Mouse (Mus musculus) adrenal gland, postnatal 25 days (tissue): ENCODE measurements around the gene Slc6a17. TPM values are rescaled to one million over a fixed set of nuclear protein-coding genes. Genes with fewer than 3 reads are reported as not detected.

ENCODE experiments used
- DNase-seq: peaks from one replicate; pipeline ENCODE4 v3.0.0; 2021; ENCODE audit warnings: mixed read lengths
- total RNA-seq: library from RNA; stranded (reverse); gene quantifications from 2 replicates; pipeline ENCODE4 v1.2.3, GENCODE M21; 2021

The Slc6a17 gene
- total RNA-seq, 1 experiment from 2014 or later = 2.7 TPM

DNA sequence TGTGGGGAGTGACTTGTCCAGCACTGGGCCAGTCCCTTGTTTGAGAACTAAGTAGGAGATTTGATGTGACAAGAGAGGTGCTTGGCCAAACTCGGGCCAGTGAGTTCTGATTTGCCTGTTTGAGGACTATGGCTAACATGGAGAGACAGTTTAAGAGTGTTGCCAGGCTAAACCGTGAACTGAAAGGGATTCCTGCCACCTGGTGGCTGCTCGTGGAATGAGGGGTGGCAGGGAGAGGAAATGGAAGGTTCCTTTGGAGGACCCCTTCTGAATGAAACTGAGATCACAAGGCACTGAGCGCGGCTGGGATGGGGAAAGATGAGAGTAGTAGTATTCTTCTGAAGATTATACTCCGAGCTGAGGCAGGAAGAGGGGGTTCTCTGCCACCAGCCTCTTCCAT, 51.2 kb downstream of the Slc6a17 start:
- peak; percentile 73 for DNase-seq

GRCm38 (mm10) chr3:107462160-107462559, 55.7 kb downstream of the Slc6a17 start:
- DNase-seq = peak; percentile 81

DNA sequence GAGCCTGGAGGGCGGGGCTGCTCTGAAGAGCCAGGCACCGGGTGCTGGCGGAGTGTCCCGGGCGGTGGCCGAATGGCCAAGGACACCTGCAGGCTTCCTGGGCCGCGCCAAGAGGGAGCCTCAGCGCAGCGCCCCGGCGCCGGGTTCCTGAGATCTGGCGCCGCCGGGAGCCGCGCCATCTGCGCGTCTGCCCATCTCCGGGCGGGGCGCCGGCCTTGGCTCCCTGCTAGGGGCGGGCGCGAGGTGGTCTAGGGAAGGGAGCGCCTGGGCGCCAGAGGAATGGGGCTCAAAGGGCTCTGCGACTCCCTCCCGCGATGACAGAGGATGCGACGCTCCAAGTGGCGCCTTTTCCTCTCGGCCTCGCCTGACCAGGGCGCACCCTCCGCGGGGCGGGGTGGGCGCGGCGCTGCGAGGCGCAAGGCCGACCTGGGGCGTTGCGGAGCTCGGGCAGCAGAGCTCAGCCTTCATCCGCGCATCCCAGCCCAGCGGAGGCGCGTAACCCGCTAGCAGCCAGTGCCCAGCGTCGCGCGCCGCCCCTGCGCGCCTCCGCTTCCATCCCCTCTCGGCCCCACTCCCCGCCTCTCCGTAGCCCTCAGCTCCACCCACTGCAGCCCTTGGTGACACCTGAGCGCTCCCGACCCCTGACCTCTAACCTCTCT, 57.9 kb downstream of the Slc6a17 start:
- peak; percentile 20 for DNase-seq

DNA sequence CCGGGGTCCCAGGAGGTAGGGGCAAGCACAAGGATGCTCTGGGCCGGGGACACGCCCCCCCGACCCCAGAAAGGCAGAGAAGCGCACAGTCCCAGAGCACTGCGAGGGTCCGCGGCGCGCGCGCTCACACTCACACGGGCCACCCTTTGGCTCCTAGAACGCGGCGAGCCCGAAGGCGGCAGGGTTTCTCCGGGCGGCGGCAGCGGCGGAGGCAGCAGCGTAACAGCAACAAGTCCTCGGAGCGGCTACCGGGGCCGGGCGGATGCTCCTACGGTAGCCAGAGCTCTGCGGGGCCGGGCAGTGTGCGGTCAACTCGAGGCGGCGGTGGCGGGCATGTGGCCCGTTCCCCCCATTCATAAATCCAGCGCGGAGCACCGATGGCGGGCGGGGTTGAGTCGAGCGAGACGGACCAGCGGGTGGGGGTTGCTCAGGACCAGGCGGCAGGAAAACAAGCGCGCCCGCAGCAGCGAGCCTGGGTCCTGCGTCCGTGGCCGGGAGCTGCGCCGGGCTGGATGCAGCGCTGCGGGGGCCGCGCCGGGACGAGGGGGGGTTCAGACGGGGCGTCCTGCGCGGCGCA, 58.5 kb downstream of the Slc6a17 start, which contains the start of gene Kcnc4:
TSS of gene Kcnc4 (minus strand) at position 357 of the 577 bp plus-strand sequence.
- DNase-seq = peak; percentile 37

GRCm38 (mm10) chr3:107458528-107459195, 59.2 kb downstream of the Slc6a17 start:
- peak; percentile 28 for DNase-seq

DNA sequence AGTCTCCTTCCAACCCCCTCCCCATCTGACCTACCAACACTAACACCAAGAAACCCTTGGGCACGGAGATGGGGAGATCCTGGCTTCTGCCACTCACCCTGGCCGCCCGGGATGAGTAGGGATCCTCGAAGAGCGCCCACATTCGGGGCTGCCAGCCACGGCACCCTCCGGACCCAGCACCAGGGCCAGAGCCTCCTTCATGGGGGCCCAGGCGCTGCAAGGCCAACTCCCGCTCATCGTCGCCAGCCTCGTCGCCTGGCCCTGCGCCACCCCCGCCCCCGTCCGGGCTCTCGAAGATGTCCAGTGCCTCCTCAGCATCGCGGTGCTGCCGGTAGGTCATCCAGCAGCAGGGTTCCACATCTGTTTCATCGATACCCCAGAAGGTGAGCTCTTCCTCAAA, 59.7 kb downstream of the Slc6a17 start:
- DNase-seq = no peak

DNA sequence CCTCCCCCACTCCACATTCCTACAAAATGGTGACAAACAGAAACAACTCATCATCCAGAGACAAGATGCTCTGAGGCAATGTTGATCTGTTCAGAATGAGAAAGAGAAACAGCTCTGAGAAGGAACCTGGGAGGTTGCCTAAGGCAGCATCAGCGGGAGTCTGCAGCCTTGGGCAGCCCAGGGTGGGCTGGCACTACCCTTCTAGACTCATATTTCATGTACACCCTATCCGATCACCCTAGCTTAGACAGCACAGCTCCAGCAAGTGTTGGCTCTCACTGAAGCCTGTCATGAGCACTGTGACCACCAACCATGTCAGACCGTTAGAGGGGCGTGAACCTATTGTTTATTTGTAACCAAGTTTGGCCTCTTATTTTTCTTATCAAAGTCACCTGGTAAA, 63.5 kb downstream of the Slc6a17 start:
- DNase-seq = no peak

DNA sequence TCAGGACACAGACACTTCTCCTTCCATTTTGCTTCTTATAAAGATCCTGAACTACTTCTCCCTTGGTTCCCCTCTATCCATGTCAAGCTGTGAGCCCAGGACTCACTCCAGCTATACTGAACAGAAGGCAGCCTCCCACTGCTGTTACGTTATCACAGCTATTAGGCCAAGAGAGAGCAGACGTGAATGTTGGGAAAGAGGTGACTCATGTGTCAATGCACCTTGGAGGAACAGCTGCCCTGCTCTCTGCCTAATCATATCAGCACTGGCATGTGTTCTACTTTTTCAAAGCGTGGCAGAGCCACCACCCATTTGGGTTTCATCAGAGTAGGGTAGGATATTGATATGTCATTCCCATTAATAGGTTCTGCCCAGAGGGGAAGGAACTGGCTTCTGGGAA, 71.0 kb downstream of the Slc6a17 start:
- DNase-seq = no peak

DNA sequence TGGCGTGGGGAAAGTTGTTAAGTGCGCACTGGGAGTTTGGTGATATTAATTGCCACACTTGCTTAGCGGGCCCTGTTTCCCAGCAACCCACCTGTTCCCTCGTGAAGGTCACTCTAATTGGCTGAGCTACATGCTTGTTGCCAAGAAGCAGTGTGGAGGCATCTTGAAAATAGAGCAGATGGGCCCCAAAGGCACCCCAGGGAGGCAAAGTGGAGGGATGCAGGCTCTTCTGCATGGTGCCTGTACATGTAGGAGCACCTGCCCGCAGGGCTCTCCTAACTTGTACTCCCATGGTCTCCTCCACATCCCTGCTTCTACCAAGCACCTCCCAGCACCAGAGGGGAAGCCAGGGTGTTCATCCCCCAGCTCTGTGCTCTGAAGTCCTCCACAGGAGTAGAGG, 74.0 kb downstream of the Slc6a17 start:
- DNase-seq = no peak

GRCm38 (mm10) chr3:107442191-107442590, 75.6 kb downstream of the Slc6a17 start:
- DNase-seq = no peak

DNA sequence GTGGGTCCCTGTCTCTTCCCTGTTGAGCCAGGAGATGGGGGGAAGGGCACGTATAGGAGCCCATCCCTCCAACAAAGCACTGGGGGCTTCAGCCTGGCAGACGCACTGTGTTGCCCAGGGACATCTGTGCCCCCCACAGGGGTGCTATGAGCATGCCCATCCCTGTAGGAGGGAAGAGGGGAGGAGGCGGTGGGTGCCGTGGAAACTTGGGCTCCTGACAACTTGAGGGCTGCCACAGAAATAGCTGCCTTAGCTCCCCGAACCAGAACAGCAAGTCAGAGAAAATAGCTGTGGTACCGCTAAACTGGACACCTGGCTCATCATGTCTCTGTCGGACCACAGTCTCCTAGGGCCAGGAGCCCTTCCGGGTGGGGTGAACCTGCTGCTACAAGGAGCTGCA, 76.5 kb downstream of the Slc6a17 start:
- no peak for DNase-seq

DNA sequence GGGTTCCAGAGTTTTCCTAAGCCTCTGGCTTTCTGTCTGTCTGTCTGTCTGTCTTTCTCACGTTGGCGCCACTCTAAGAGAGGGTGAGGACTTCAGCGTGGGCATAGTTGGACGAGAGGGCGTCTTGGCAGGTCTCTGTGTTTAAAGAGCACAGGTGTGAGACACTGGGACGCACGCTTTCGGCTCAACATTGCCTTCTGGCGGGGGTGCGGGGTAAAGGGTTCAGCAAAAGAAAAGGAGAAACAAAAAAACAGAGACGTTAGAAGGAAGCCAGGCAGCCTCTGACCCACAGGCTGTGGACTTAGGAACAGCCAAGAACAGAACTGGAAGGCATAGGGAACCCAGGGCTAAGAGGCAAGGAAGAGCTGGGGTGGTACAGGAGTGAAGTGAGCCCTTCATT, 78.5 kb downstream of the Slc6a17 start:
- DNase-seq = no peak

GRCm38 (mm10) chr3:107437666-107438065, 80.2 kb downstream of the Slc6a17 start:
- DNase-seq = peak; percentile 34

DNA sequence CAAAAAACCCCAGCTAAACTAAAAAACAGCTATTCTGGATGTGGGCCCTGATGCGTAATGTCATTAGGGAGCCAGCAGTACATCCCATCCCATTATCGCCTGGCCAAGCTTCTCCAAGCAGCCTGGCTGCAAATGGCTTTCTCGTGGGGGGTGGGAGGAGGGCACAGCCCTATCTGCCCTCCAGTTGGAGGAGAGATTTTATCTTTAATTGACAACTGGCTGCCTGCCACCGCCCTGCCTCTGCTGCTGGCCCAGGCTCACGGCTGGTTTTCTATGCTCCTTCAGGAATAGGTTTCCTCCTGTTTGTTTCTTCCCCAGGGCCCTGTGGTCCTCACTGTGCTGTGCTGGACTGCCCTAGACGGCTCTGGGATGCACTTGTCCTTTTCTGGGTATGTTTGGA, 81.4 kb downstream of the Slc6a17 start:
- peak; percentile 33 for DNase-seq

GRCm38 (mm10) chr3:107433614-107434013, 84.2 kb downstream of the Slc6a17 start:
- DNase-seq = peak; percentile 58

- no peak for DNase-seq
Measured at GRCm38 (mm10) chr3:107431268-107431667, 86.5 kb downstream of the Slc6a17 start.

DNA sequence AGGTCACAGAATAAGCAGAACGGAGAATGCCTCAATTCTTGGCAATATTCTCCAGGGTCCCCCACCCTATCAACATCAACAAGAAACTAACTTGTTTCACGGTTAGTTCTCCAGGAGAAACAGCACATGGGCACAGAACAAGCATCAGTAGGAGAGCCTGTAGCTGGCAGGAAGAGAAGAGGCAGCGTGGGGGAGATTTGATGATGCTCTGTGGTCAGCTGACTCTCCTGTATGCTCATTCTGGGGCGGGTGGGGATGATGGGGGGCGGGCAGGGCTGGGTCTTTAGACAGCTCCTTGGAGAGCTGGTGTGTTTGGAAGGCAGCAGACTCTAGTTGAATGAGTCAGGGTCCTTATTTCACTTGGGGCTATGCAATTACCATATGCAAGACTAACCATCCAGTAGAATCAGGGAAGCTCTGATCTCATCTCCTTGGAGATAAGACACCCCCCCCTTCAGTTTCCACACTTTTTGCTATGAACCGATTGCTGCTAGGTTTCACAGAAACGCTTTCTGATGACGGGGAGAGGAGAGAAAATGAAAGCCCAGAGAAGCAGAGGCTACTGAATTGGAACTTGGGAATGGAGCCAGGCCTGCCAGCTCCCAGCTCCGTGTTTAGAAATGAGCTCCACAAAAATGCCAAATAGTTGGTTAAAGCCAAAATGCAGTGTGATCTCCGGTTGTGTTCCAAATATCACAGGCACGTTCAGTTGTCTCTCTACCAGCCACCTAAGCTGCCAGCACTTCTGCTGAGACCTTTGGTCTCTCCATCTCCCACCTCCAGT, 93.4 kb downstream of the Slc6a17 start:
- DNase-seq = no peak

DNA sequence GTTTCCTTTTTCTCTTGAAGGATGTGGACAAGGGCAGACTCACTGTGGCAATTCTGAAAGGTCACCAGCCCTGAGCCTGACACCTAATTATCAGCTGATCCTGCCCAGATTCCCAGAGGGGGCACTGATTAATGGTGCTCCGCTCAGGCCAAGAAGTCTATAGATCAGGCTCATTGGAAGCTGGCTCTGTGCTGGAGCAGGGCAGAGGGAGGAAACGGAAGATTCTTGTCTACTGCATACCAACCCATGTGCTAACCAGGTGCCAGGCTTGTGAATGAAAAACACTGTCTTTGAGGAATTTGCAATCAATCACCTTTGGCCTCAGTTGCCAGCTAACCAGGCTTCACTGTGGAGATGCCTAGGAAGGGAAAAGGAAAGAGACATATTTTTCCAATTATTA, 97.7 kb downstream of the Slc6a17 start:
- no peak for DNase-seq
